Mouse (Mus musculus) kidney, embryonic 16.5 days (tissue): ENCODE measurements around the gene Spata1. TPM values are rescaled to one million over a fixed set of nuclear protein-coding genes. Genes with fewer than 3 reads are reported as not detected.

Source experiments
- ATAC-seq: fragments of 200-750 bp; cut with Nextera tagmentation; 2 replicates; pipeline ENCODE4 v1.8.0; 2017; ENCODE audit warnings: moderate TSS enrichment; ENCODE audit not compliant: low FRiP score, low TSS enrichment
- H3K27ac ChIP-seq: fragments of 300-500 bp; sonication (generic); 2 replicates; pipeline ENCODE4 v1.5.1; 2014; ENCODE audit warnings: low read length
- H3K27me3 ChIP-seq: fragments of 300-500 bp; sonication (generic); 2 replicates; pipeline ENCODE4 v1.6.1; 2014; ENCODE audit warnings: low read length, control low read depth, mixed read lengths; ENCODE audit not compliant: insufficient read depth
- H3K36me3 ChIP-seq: fragments of 300-500 bp; sonication (generic); 2 replicates; pipeline ENCODE4 v1.6.1; 2014; ENCODE audit warnings: low read length, control low read depth, mixed read lengths; ENCODE audit not compliant: insufficient read depth
- H3K4me1 ChIP-seq: fragments of 300-500 bp; sonication (generic); 2 replicates; pipeline ENCODE4 v1.6.1; 2014; ENCODE audit warnings: low read length, control low read depth, mixed read lengths; ENCODE audit not compliant: insufficient read depth
- H3K4me2 ChIP-seq: fragments of 300-500 bp; sonication (generic); replicated peaks from 2 replicates; pipeline ENCODE4 v1.6.1; 2014; ENCODE audit warnings: low read depth, low read length
- H3K4me3 ChIP-seq: fragments of 300-500 bp; sonication (generic); 2 replicates; pipeline ENCODE4 v1.5.1; 2014; ENCODE audit warnings: mild to moderate bottlenecking, low read length
- H3K9ac ChIP-seq: fragments of 300-500 bp; sonication (generic); replicated peaks from 2 replicates; pipeline ENCODE4 v1.6.1; 2014; ENCODE audit warnings: low read length
- H3K9me3 ChIP-seq: fragments of 300-500 bp; sonication (generic); 2 replicates; pipeline ENCODE4 v1.6.1; 2016; ENCODE audit warnings: low read length, control low read depth
- WGBS: fragments of 180-500 bp; shearing (Covaris S2); extraction: QIAGEN DNeasy Blood & Tissue Kit; methylation state at CpG from one replicate; pipeline ENCODE4 v1.1.7; 2014; 5-methylcytosine and 5-hydroxymethylcytosine counted together
- polyA plus RNA-seq: library from polyadenylated mRNA; unstranded; fragments of >200 nt; fragmentation: Nextera tagmentation; extraction: Ambion mirVana; gene quantifications from 2 replicates; pipeline ENCODE4 v1.2.1, GENCODE M21; 2015

The Spata1 gene
- polyA plus RNA-seq, 1 experiment from 2014 or later, result 5.1 TPM

DNA sequence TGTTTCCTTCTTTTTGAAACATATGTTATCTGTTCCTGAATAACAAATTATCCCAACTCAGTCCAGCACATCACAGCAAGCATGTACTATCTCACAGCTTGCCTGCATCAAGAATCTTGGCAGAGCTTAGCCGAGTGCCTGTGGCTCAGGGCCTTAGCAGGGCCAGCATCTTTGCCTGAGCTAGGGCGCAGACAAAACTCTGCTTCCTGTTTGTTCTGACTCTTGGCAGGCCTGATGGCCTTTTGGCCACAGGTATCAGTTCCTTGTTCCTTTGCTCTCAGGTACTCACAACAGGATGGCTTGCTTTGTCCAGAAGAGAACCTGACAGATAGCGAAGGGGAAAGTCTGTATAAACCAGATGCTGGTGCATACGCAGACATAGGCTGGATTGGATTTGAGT lies 85.6 kb downstream of the Spata1 start:
- no peak overlapping the region for H3K27ac ChIP-seq
- H3K27me3 ChIP-seq, result no peaks in the 10 kb centered on the region
- no peak for ATAC-seq
- WGBS, result 89% methylated on average over 4 of the region's 4 CpGs
- H3K4me3 ChIP-seq, result no peak overlapping the region
- no peak overlapping the region for H3K4me2 ChIP-seq
- H3K9me3 ChIP-seq, result no peaks in the 10 kb centered on the region
- H3K9ac ChIP-seq, result no peak overlapping the region
- no peaks in the 10 kb centered on the region for H3K4me1 ChIP-seq
- H3K36me3 ChIP-seq, result peaks cover 4% of the 10 kb centered on the region

DNA sequence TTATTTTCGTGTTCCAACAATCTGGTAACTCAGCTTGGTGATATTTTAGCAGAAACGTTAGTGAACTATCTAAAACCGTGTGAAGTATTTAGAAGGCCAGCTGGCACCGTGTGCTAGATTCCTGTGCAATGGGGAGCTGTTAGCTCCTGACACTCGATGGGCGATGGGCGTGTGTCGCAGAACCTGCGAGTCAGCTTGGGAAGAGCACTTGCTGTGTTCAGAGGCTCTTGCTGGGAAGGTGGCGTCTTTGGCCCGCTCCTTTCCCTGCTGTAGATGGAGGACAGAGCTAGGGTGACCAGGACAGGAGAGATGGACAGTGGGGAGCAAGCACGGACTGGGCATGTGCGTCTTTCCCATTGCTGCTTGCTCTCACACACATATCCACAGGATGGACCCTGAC lies 86.5 kb downstream of the Spata1 start:
- WGBS, result 91% methylated on average over 13 of the region's 13 CpGs
- Histone ChIP-seq H3K36me3 (no peaks in the 10 kb centered on the region; the same call in 1 of the 2 replicates), H3K27ac (no peak overlapping the region), H3K27me3 (no peaks in the 10 kb centered on the region), H3K4me2 (no peak overlapping the region), H3K4me3 (no peak overlapping the region), H3K9me3 (no peaks in the 10 kb centered on the region), H3K9ac (no peak overlapping the region), H3K4me1 (no peaks in the 10 kb centered on the region)
- ATAC-seq, result no peak

DNA sequence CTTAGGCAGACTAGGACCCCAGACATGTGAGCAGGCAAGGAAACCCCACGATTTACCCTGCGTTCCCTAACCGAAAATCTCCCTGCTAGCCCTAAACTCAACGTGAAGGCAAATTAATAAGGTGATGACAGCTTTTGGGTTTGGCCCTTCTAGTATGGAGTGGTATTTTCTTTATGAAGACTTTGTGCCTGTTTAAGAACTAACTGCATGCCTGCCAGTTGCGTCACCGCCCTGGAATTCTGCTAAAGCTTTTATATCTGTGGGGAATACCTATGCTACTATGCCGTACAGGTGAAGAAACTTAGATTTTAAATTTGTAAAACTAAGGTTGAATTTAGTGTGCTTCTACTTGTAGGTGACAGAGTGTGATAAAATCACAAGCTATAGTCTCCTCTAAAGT lies 87.1 kb downstream of the Spata1 start:
- no peaks in the 10 kb centered on the region for H3K9me3 ChIP-seq
- no peaks in the 10 kb centered on the region for H3K27me3 ChIP-seq
- H3K4me1 ChIP-seq, result peaks cover 3% of the 10 kb centered on the region
- WGBS, result 92% methylated on average over 7 of the region's 7 CpGs
- H3K4me3 ChIP-seq, result no peak overlapping the region
- no peak overlapping the region for H3K9ac ChIP-seq
- no peak overlapping the region for H3K27ac ChIP-seq
- H3K4me2 ChIP-seq, result no peak overlapping the region
- no peak for ATAC-seq
- no peaks in the 10 kb centered on the region; the same call in 1 of the 2 replicates for H3K36me3 ChIP-seq

DNA sequence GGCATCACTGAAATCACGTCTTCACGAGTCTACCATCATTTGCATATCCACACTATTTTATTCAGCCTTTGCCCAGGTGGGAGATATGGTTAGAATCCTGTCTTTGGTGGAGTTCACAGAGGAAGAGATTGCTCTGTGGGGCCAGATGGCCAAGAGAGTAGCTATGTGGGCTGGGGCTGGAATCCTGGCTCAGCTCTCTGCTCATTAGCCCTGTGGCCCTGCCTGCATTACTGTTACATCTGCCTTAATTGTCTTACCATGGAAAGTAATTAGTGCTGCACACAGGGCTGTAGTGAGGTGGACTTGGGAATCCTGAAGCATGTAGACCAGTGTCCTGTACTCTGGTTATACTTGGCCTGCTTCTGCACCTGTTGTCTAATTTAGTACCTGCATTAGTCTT lies 87.5 kb downstream of the Spata1 start:
- no peaks in the 10 kb centered on the region for H3K9me3 ChIP-seq
- H3K27me3 ChIP-seq, result no peaks in the 10 kb centered on the region
- H3K4me2 ChIP-seq, result no peak overlapping the region
- H3K4me3 ChIP-seq, result no peak overlapping the region
- no peaks in the 10 kb centered on the region; the same call in 1 of the 2 replicates for H3K36me3 ChIP-seq
- no peak overlapping the region for H3K27ac ChIP-seq
- no peak for ATAC-seq
- no peak overlapping the region for H3K9ac ChIP-seq
- WGBS, result 93% methylated on average over 2 of the region's 2 CpGs
- H3K4me1 ChIP-seq, result peaks cover 6% of the 10 kb centered on the region

DNA sequence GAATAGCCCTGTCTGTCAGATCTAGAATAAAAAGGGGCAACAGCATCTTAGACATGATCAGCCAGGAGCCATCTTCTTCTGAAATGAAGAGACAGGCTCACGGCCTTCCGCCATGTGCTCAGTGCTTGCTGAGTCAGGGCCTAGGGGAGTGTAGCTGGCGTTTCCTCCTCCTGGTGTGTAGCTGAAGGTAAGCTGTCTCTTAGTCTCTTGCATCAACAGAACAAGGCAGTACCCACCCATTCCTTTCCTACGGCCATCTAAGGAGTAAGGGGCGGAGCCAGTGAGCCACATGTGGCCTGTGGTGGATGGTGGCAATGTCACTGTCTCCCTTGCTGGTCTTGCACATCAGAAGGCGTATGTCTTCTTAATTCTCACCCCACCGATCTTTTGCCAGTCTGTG lies 89.4 kb downstream of the Spata1 start:
- H3K4me3 ChIP-seq, result no peak overlapping the region
- no peak overlapping the region for H3K27ac ChIP-seq

More for the DNA sequence above, 89.4 kb downstream of the Spata1 start:
- no peaks in the 10 kb centered on the region for H3K9me3 ChIP-seq
- H3K4me1 ChIP-seq, result peaks cover 24% of the 10 kb centered on the region
- H3K27me3 ChIP-seq, result no peaks in the 10 kb centered on the region
- ATAC-seq, result no peak
- no peak overlapping the region for H3K9ac ChIP-seq
- H3K4me2 ChIP-seq, result no peak overlapping the region
- no peaks in the 10 kb centered on the region for H3K36me3 ChIP-seq
- WGBS, result 83% methylated on average over 7 of the region's 7 CpGs

Other genes starting within 250 kb of the Spata1 start
- 22.4 and 22.9 TPM in 2 replicates for gene Ssx2ip, start 95.1 kb downstream of the Spata1 start, polyA plus RNA-seq
- 14.0 and 17.4 TPM in 2 replicates for gene Ctbs, start 50.0 kb downstream of the Spata1 start, polyA plus RNA-seq
- 865 and 917 TPM in 2 replicates for gene Gng5, start 54 bp upstream of the Spata1 start, polyA plus RNA-seq
- 56.8 and 59.5 TPM in 2 replicates for gene Rpf1, start 21.7 kb upstream of the Spata1 start, polyA plus RNA-seq
- 0.25 and 0.51 TPM in 2 replicates for gene Uox, start 70.7 kb upstream of the Spata1 start, polyA plus RNA-seq
- not detected in 2 replicates for gene Dnase2b, start 115.8 kb upstream of the Spata1 start, polyA plus RNA-seq
- 0.14 TPM in 1 of 2 replicates, not detected in the other for gene 4930503B20Rik, start 151.6 kb upstream of the Spata1 start, polyA plus RNA-seq
- 0.31 and 1.1 TPM in 2 replicates for gene Samd13, start 185.8 kb upstream of the Spata1 start, polyA plus RNA-seq